Mouse (Mus musculus) midbrain, embryonic 11.5 days (tissue): ENCODE measurements around the gene Gm45837. TPM values are rescaled to one million over a fixed set of nuclear protein-coding genes. Genes with fewer than 3 reads are reported as not detected.

Experiments
- ATAC-seq: fragments of 200-750 bp; cut with Nextera tagmentation; 2 replicates; pipeline ENCODE4 v1.8.0; 2017; ENCODE audit warnings: moderate TSS enrichment, moderate library complexity; ENCODE audit not compliant: low FRiP score
- DNase-seq: peaks from one replicate; pipeline ENCODE4 v3.0.0; 2015; ENCODE audit warnings: low spot score; ENCODE audit errors: missing footprints
- H3K27ac ChIP-seq: fragments of 300-500 bp; sonication (generic); 2 replicates; pipeline ENCODE4 v1.5.1; 2014; ENCODE audit warnings: low read depth, low read length
- H3K27me3 ChIP-seq: fragments of 300-500 bp; sonication (generic); 2 replicates; pipeline ENCODE4 v1.6.1; 2014; ENCODE audit warnings: mild to moderate bottlenecking, low read length, moderate library complexity, mixed read lengths; ENCODE audit not compliant: control insufficient read depth, insufficient read depth
- H3K36me3 ChIP-seq: fragments of 300-500 bp; sonication (generic); 2 replicates; pipeline ENCODE4 v1.6.1; 2014; ENCODE audit warnings: mild to moderate bottlenecking, low read length, moderate library complexity, mixed read lengths; ENCODE audit not compliant: control insufficient read depth, insufficient read depth
- H3K4me1 ChIP-seq: fragments of 300-500 bp; sonication (generic); 2 replicates; pipeline ENCODE4 v1.6.1; 2014; ENCODE audit warnings: low read length; ENCODE audit not compliant: control insufficient read depth, insufficient read depth
- H3K4me2 ChIP-seq: fragments of 300-500 bp; sonication (generic); 2 replicates; pipeline ENCODE4 v1.6.1; 2014; ENCODE audit warnings: mild to moderate bottlenecking, moderate library complexity
- H3K4me3 ChIP-seq: fragments of 300-500 bp; sonication (generic); 2 replicates; pipeline ENCODE4 v1.5.1; 2014; ENCODE audit warnings: low read depth, low read length
- H3K9ac ChIP-seq: fragments of 300-500 bp; sonication (generic); 2 replicates; pipeline ENCODE4 v1.6.1; 2014; ENCODE audit warnings: low read length
- H3K9me3 ChIP-seq: fragments of 300-500 bp; sonication (generic); 2 replicates; pipeline ENCODE4 v1.6.1; 2016; ENCODE audit warnings: low read length; ENCODE audit not compliant: control insufficient read depth
- WGBS: fragments of 180-500 bp; shearing (Covaris S2); extraction: QIAGEN DNeasy Blood & Tissue Kit; methylation state at CpG from one replicate; pipeline ENCODE4 v1.1.7; 2014; 5-methylcytosine and 5-hydroxymethylcytosine counted together
- polyA plus RNA-seq: library from polyadenylated mRNA; unstranded; fragments of >200 nt; fragmentation: Nextera tagmentation; extraction: Ambion mirVana; gene quantifications from 2 replicates; pipeline ENCODE4 v1.2.1, GENCODE M21; 2014

Gene Gm45837
- polyA plus RNA-seq, 1 experiment from 2014 or later = not detected

- Histone ChIP-seq H3K9ac (no peak overlapping the region), H3K27ac (no peak overlapping the region), H3K4me1 (no peaks in the 10 kb centered on the region)
Measured at GRCm38 (mm10) chr7:101376701-101377340, 33.9 kb upstream of the Gm45837 start.

DNA sequence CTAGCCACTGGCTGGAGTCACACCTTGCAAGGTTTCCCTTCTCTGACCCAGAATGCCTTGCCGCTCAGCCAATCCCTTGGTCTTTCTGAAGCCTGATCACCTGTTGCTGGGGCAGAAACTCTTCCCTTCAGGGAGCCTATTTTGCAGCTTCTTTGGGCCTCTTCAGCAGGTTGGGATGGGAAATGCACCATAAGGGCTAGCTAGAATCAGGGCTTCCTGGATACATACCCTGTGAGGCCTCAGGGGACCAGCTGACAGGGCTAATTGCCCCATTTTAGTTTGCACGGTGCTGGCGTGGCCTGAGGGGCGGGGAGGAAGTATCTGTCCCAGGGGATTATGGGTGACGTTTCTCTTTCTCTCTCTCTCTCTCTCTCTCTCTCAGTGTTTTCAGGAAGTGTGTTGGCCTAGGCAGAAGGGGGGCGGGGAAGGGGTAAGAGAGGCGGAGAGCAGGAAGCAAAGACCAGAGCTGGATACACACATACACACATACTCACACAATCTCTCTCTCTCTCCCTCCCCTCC is 32.9 kb upstream of the Gm45837 start:
- Histone ChIP-seq H3K27ac (no peak overlapping the region), H3K4me1 (no peaks in the 10 kb centered on the region), H3K4me2 (no peak overlapping the region), H3K9ac (no peak overlapping the region), H3K9me3 (no peaks in the 10 kb centered on the region), H3K27me3 (no peaks in the 10 kb centered on the region), H3K4me3 (no peak overlapping the region), H3K36me3 (no peaks in the 10 kb centered on the region)
- DNase-seq = peak; percentile 77
- 35% methylated on average over 7 of the region's 7 CpGs for WGBS
- 0 out of 2 replicates have a peak, but pooled peaks have one; percentile 24 for ATAC-seq

More at GRCm38 (mm10) chr7:101376701-101377340, 33.9 kb upstream of the Gm45837 start:
- ATAC-seq (no peak), DNase-seq (peak; percentile 64)
- no peaks in the 10 kb centered on the region for H3K27me3 ChIP-seq
- 82% methylated on average over 10 of the region's 10 CpGs for WGBS
- H3K4me2 ChIP-seq = no peak overlapping the region
- no peak overlapping the region for H3K4me3 ChIP-seq
- no peaks in the 10 kb centered on the region for H3K36me3 ChIP-seq
- no peaks in the 10 kb centered on the region for H3K9me3 ChIP-seq

GRCm38 (mm10) chr7:101378285-101378684 is 32.4 kb upstream of the Gm45837 start:
- Histone ChIP-seq H3K4me1 (no peaks in the 10 kb centered on the region), H3K9ac (no peak overlapping the region), H3K27ac (no peak overlapping the region), H3K9me3 (no peaks in the 10 kb centered on the region), H3K4me3 (no peak overlapping the region), H3K4me2 (no peak overlapping the region), H3K36me3 (no peaks in the 10 kb centered on the region), H3K27me3 (no peaks in the 10 kb centered on the region)
- 72% methylated on average over 3 of the region's 3 CpGs for WGBS
- DNase-seq (peak; percentile 79), ATAC-seq (no peak)

- H3K27me3 ChIP-seq = no peaks in the 10 kb centered on the region
- no peak overlapping the region for H3K4me3 ChIP-seq
- no peak overlapping the region for H3K4me2 ChIP-seq
- no peaks in the 10 kb centered on the region for H3K4me1 ChIP-seq
- no peaks in the 10 kb centered on the region for H3K36me3 ChIP-seq
- DNase-seq (peak; percentile 81), ATAC-seq (no peak)
- no peak overlapping the region for H3K9ac ChIP-seq
- H3K27ac ChIP-seq = no peak overlapping the region
- 73% methylated on average over 5 of the region's 5 CpGs for WGBS
- H3K9me3 ChIP-seq = no peaks in the 10 kb centered on the region
Measured at GRCm38 (mm10) chr7:101378796-101379465, 31.8 kb upstream of the Gm45837 start.

DNA sequence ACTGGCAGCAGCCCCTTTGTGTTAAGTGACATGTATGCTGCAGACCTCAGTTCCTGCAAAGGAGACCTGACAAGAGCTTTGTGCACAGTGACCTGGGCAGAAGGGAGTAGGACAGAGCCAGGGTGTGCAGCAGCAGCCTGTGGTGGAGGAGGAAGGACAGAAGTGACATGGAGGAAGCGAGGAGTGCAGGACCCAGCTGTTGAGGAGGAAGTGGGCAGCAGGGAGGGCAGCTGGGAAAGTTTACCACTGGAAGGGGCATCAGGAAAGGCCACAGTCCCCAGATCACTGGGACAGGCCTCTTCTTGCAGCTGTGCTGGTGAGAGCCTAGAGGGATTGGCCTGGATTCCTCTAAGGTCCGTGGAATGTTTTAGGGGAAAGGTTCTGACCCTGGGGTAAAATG is 31.0 kb upstream of the Gm45837 start:
- H3K9me3 ChIP-seq = no peaks in the 10 kb centered on the region
- 79% methylated on average over 2 of the region's 2 CpGs for WGBS
- H3K4me3 ChIP-seq = no peak overlapping the region
- no peak overlapping the region for H3K4me2 ChIP-seq
- H3K4me1 ChIP-seq = no peaks in the 10 kb centered on the region
- H3K27ac ChIP-seq = no peak overlapping the region
- H3K36me3 ChIP-seq = no peaks in the 10 kb centered on the region
- no peaks in the 10 kb centered on the region for H3K27me3 ChIP-seq
- peak; percentile 71 for DNase-seq
- no peak for ATAC-seq
- H3K9ac ChIP-seq = 0 out of 2 replicates have a peak overlapping the region, but pooled peaks have one; percentile 5

GRCm38 (mm10) chr7:101381512-101381911 is 29.2 kb upstream of the Gm45837 start:
- no peaks in the 10 kb centered on the region for H3K27me3 ChIP-seq
- no peaks in the 10 kb centered on the region for H3K9me3 ChIP-seq
- 83% methylated on average over 6 of the region's 6 CpGs for WGBS
- DNase-seq (peak; percentile 49), ATAC-seq (no peak)
- H3K36me3 ChIP-seq = no peaks in the 10 kb centered on the region
- H3K4me2 ChIP-seq = no peak overlapping the region
- H3K27ac ChIP-seq = no peak overlapping the region
- H3K4me1 ChIP-seq = peaks cover 5% of the 10 kb centered on the region; the same call in 1 of the 2 replicates
- H3K4me3 ChIP-seq = no peak overlapping the region
- H3K9ac ChIP-seq = no peak overlapping the region

- no peaks in the 10 kb centered on the region for H3K27me3 ChIP-seq
- no peak overlapping the region for H3K27ac ChIP-seq
- no peaks in the 10 kb centered on the region for H3K9me3 ChIP-seq
- DNase-seq (peak; percentile 28), ATAC-seq (no peak)
- WGBS = 81% methylated on average over 8 of the region's 8 CpGs
- H3K36me3 ChIP-seq = no peaks in the 10 kb centered on the region
- H3K4me3 ChIP-seq = no peak overlapping the region
- H3K4me2 ChIP-seq = no peak overlapping the region
- peaks cover 5% of the 10 kb centered on the region; the same call in 1 of the 2 replicates for H3K4me1 ChIP-seq
- no peak overlapping the region for H3K9ac ChIP-seq
Measured at GRCm38 (mm10) chr7:101382378-101382777, 28.3 kb upstream of the Gm45837 start.

DNA sequence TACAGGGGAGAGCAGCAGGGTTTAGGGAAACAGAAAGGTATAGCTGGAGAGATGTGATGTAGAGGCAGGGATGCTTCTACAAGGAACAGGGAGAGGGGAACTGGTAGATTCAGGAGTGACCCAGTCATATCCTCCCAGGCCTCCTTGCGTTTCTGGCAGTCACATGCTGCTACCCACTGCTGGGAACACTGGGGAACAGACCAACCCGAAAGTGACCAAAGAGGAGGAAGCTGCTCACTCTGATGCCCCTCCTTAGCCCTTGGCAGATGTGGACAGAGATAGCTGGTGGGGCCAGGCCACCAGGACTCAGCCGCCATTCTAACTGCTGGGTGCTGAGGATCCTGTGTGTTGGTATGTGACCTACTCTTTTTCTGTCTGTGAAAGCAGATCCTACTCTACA is 26.9 kb upstream of the Gm45837 start:
- Histone ChIP-seq H3K4me1 (peaks cover 5% of the 10 kb centered on the region; the same call in 1 of the 2 replicates), H3K4me3 (no peak overlapping the region), H3K27me3 (no peaks in the 10 kb centered on the region), H3K9ac (no peak overlapping the region), H3K36me3 (no peaks in the 10 kb centered on the region), H3K4me2 (no peak overlapping the region), H3K27ac (no peak overlapping the region), H3K9me3 (no peaks in the 10 kb centered on the region)
- no peak for DNase-seq
- no peak for ATAC-seq
- 83% methylated on average over 3 of the region's 3 CpGs for WGBS

DNA sequence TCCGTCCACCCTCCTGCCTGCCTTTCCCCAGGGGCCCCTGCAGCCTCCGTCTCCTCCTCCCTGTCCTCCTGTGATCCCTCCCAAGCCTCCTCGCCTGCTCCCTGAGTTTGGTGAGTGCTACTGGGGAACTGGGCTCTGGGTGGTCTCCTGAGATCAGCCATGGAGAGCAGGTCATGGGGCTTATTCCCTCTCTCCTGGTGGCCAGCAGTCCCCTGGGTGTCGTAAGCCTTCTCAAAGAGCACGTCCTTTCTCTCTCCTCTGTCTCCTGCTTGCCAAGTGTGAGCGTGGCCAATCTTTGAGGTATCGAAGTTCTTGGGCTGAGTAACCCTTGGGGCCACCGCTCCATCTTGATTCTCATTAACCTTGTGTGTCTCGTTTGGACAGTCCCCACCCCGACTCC is 25.8 kb upstream of the Gm45837 start:
- Histone ChIP-seq H3K4me2 (no peak overlapping the region), H3K9ac (no peak overlapping the region), H3K36me3 (no peaks in the 10 kb centered on the region), H3K4me1 (peaks cover 5% of the 10 kb centered on the region; the same call in 1 of the 2 replicates), H3K4me3 (no peak overlapping the region), H3K9me3 (no peaks in the 10 kb centered on the region), H3K27ac (no peak overlapping the region), H3K27me3 (no peaks in the 10 kb centered on the region)
- ATAC-seq (no peak), DNase-seq (peak; percentile 45)
- 67% methylated on average over 10 of the region's 10 CpGs for WGBS
